ENCODE assay signal across 29 mouse cellular contexts in genomic region chr19:56600797-56601196, GRCm38 (mm10). TPM values are rescaled to one million over a fixed set of nuclear protein-coding genes. Genes with fewer than 3 reads are reported as not detected.
DNase-seq lines count a peak whose midpoint lies in the region; ATAC-seq lines count a peak whose summit lies in the region.
"Had no signal": no experiment of that assay in that cellular context is flagged by ENCODE, and none has a peak within 500 bp of the region (broad histone marks: within the 10 kb centered on the region; RNA-seq: fewer than 3 reads in every experiment).

No protein-coding gene starts in this region.

- DNase-seq in lung, postnatal 25 days (ENCODE audit: low spot score), result no peak
- DNase-seq: adrenal gland, postnatal 10 days; cerebellum, adult 11 months; cerebellum, adult 9-10 months; cerebellum, postnatal 36 days; gastrocnemius, postnatal 10 days; kidney, adult 18-20 months; lung, adult 2 months; right cerebral cortex, adult 18-20 months; spleen, adult 18-20 months; thymus, adult 18-20 months; thymus, postnatal 25 days had no signal

- peak overlapping the region; percentile 68 for H3K27ac ChIP-seq in heart, embryonic 15.5 days
- H3K27ac ChIP-seq in heart, embryonic 11.5 days (ENCODE audit: low read depth, low read length), result no peak overlapping the region
- H3K27ac ChIP-seq in kidney, embryonic 16.5 days (ENCODE audit: low read length), result peak overlapping the region; percentile 86
- no peak overlapping the region for H3K27ac ChIP-seq in kidney, embryonic 14.5 days (ENCODE audit: low read depth, low read length)
- H3K27ac ChIP-seq in lung, embryonic 16.5 days (ENCODE audit: low read length), result peak overlapping the region; percentile 60
- H3K27ac ChIP-seq in neural tube, embryonic 15.5 days (replicated peaks), result no peak overlapping the region; the same call in 1 of the 2 replicates
- H3K27ac ChIP-seq: forebrain, embryonic 13.5 days; hindbrain, embryonic 15.5 days; layer of hippocampus, adult 2 months; left cerebral cortex, adult 2 months; limb, embryonic 13.5 days; midbrain, embryonic 10.5 days; midbrain, embryonic 15.5 days; stomach, postnatal 0 days had no signal

- H3K27me3 ChIP-seq in heart, embryonic 15.5 days, result no peaks in the 10 kb centered on the region
- no peaks in the 10 kb centered on the region for H3K27me3 ChIP-seq in heart, embryonic 11.5 days (ENCODE audit: control insufficient read depth, insufficient read depth, low read length)
- no peaks in the 10 kb centered on the region for H3K27me3 ChIP-seq in kidney, embryonic 16.5 days (ENCODE audit: insufficient read depth, low read length)
- no peaks in the 10 kb centered on the region for H3K27me3 ChIP-seq in kidney, embryonic 14.5 days (ENCODE audit: control insufficient read depth, insufficient read depth, low read length)
- no peaks in the 10 kb centered on the region for H3K27me3 ChIP-seq in lung, embryonic 16.5 days (ENCODE audit: control insufficient read depth, insufficient read depth, low read depth, low read length)
- no peaks in the 10 kb centered on the region for H3K27me3 ChIP-seq in neural tube, embryonic 15.5 days (replicated peaks)
- H3K27me3 ChIP-seq: forebrain, embryonic 13.5 days; heart, embryonic 12.5 days; hindbrain, embryonic 15.5 days; limb, embryonic 13.5 days; liver, embryonic 12.5 days; midbrain, embryonic 15.5 days; Patski had no signal

- H3K4me1 ChIP-seq in heart, embryonic 15.5 days (replicated peaks), result peaks cover 42% of the 10 kb centered on the region
- H3K4me1 ChIP-seq in heart, embryonic 11.5 days (ENCODE audit: control insufficient read depth, insufficient read depth, low read length), result peaks cover 11% of the 10 kb centered on the region; the same call in 1 of the 2 replicates
- H3K4me1 ChIP-seq in kidney, embryonic 16.5 days (ENCODE audit: insufficient read depth, low read length), result peaks cover 38% of the 10 kb centered on the region
- peaks cover 27% of the 10 kb centered on the region for H3K4me1 ChIP-seq in kidney, embryonic 14.5 days (ENCODE audit: control insufficient read depth, insufficient read depth, low read length)
- peaks cover 30% of the 10 kb centered on the region for H3K4me1 ChIP-seq in lung, embryonic 16.5 days (replicated peaks; ENCODE audit: control insufficient read depth, insufficient read depth, low read length)
- peaks cover 18% of the 10 kb centered on the region for H3K4me1 ChIP-seq in neural tube, embryonic 15.5 days
- H3K4me1 ChIP-seq: forebrain, embryonic 13.5 days; midbrain, embryonic 10.5 days; midbrain, embryonic 15.5 days had no signal

- H3K36me3 ChIP-seq in heart, embryonic 15.5 days, result peaks cover 23% of the 10 kb centered on the region
- peaks cover 6% of the 10 kb centered on the region for H3K36me3 ChIP-seq in heart, embryonic 11.5 days (ENCODE audit: control insufficient read depth, insufficient read depth, low read length)
- peaks cover 18% of the 10 kb centered on the region for H3K36me3 ChIP-seq in kidney, embryonic 16.5 days (ENCODE audit: insufficient read depth, low read length)
- peaks cover 21% of the 10 kb centered on the region for H3K36me3 ChIP-seq in kidney, embryonic 14.5 days (ENCODE audit: control insufficient read depth, insufficient read depth, low read length)
- H3K36me3 ChIP-seq in lung, embryonic 16.5 days (ENCODE audit: control insufficient read depth, insufficient read depth, low read length), result peaks cover 14% of the 10 kb centered on the region
- H3K36me3 ChIP-seq in neural tube, embryonic 15.5 days, result peaks cover 14% of the 10 kb centered on the region

- H3K4me3 ChIP-seq in heart, embryonic 15.5 days, result no peak overlapping the region
- no peak overlapping the region for H3K4me3 ChIP-seq in heart, embryonic 11.5 days (ENCODE audit: low read depth, low read length)
- H3K4me3 ChIP-seq in kidney, embryonic 16.5 days (ENCODE audit: low read length), result no peak overlapping the region
- H3K4me3 ChIP-seq in kidney, embryonic 14.5 days (ENCODE audit: low read length), result no peak overlapping the region
- H3K4me3 ChIP-seq in lung, embryonic 16.5 days (ENCODE audit: low read length), result no peak overlapping the region
- no peak overlapping the region for H3K4me3 ChIP-seq in neural tube, embryonic 15.5 days (replicated peaks)
- H3K4me3 ChIP-seq: forebrain, embryonic 13.5 days; heart, embryonic 12.5 days; hindbrain, embryonic 15.5 days; layer of hippocampus, adult 2 months; left cerebral cortex, adult 2 months; limb, embryonic 13.5 days; liver, embryonic 12.5 days; midbrain, embryonic 10.5 days; midbrain, embryonic 15.5 days had no signal

- no peaks in the 10 kb centered on the region for H3K9me3 ChIP-seq in heart, embryonic 15.5 days (replicated peaks)
- no peaks in the 10 kb centered on the region for H3K9me3 ChIP-seq in heart, embryonic 11.5 days (replicated peaks; ENCODE audit: control insufficient read depth, low read length)
- 0 out of 2 replicates have a peak, but pooled peaks cover 5% of the 10 kb centered on the region for H3K9me3 ChIP-seq in kidney, embryonic 16.5 days (ENCODE audit: low read length)
- H3K9me3 ChIP-seq in kidney, embryonic 14.5 days (ENCODE audit: control insufficient read depth, low read length), result no peaks in the 10 kb centered on the region; the same call in 1 of the 2 replicates
- H3K9me3 ChIP-seq in lung, embryonic 16.5 days (ENCODE audit: control insufficient read depth, low read length), result no peaks in the 10 kb centered on the region
- no peaks in the 10 kb centered on the region for H3K9me3 ChIP-seq in neural tube, embryonic 15.5 days (replicated peaks)
- H3K9me3 ChIP-seq: forebrain, embryonic 13.5 days; heart, embryonic 12.5 days; hindbrain, embryonic 15.5 days; liver, embryonic 12.5 days; midbrain, embryonic 10.5 days; midbrain, embryonic 15.5 days had no signal

- no peak overlapping the region for H3K4me2 ChIP-seq in heart, embryonic 15.5 days
- H3K4me2 ChIP-seq in heart, embryonic 11.5 days, result no peak overlapping the region
- H3K4me2 ChIP-seq in kidney, embryonic 16.5 days (replicated peaks; ENCODE audit: low read depth, low read length), result no peak overlapping the region
- H3K4me2 ChIP-seq in kidney, embryonic 14.5 days (replicated peaks; ENCODE audit: low read depth, low read length), result no peak overlapping the region
- no peak overlapping the region for H3K4me2 ChIP-seq in lung, embryonic 16.5 days (ENCODE audit: low read depth, low read length)
- H3K4me2 ChIP-seq in neural tube, embryonic 15.5 days, result no peak overlapping the region
- H3K4me2 ChIP-seq: forebrain, embryonic 13.5 days; heart, embryonic 12.5 days; hindbrain, embryonic 15.5 days; limb, embryonic 13.5 days; liver, embryonic 12.5 days; midbrain, embryonic 15.5 days had no signal

- WGBS in heart, embryonic 15.5 days, result 61% methylated on average over 7 of the region's 7 CpGs
- WGBS in heart, embryonic 11.5 days (ENCODE audit: insufficient replicate concordance), result 78% methylated on average over 7 of the region's 7 CpGs
- WGBS in kidney, embryonic 16.5 days, result 56% methylated on average over 7 of the region's 7 CpGs
- WGBS in kidney, embryonic 14.5 days, result 65% methylated on average over 7 of the region's 7 CpGs
- WGBS in lung, embryonic 16.5 days, result 49% methylated on average over 7 of the region's 7 CpGs
- WGBS in neural tube, embryonic 15.5 days, result 86% methylated on average over 7 of the region's 7 CpGs

- no peak for ATAC-seq in heart, embryonic 15.5 days (replicated peaks; ENCODE audit: insufficient number of reproducible peaks, insufficient read depth, low FRiP score, low read depth)
- ATAC-seq in heart, embryonic 11.5 days (replicated peaks; ENCODE audit: insufficient number of reproducible peaks, low FRiP score, low TSS enrichment), result no peak
- no peak for ATAC-seq in kidney, embryonic 16.5 days (ENCODE audit: low FRiP score, low TSS enrichment)
- ATAC-seq in kidney, embryonic 14.5 days (ENCODE audit: low FRiP score, low TSS enrichment), result no peak
- peak; percentile 63 for ATAC-seq in lung, embryonic 16.5 days (ENCODE audit: low read depth)
- no peak for ATAC-seq in neural tube, embryonic 15.5 days (ENCODE audit: low FRiP score)
- ATAC-seq: forebrain, embryonic 13.5 days; liver, embryonic 12.5 days; midbrain, embryonic 15.5 days had no signal

- H3K9ac ChIP-seq in heart, embryonic 15.5 days, result no peak overlapping the region
- no peak overlapping the region for H3K9ac ChIP-seq in heart, embryonic 11.5 days (ENCODE audit: low read depth, low read length)
- H3K9ac ChIP-seq in kidney, embryonic 16.5 days (replicated peaks; ENCODE audit: low read length), result no peak overlapping the region; the same call in 1 of the 2 replicates
- no peak overlapping the region for H3K9ac ChIP-seq in kidney, embryonic 14.5 days (ENCODE audit: low read depth, low read length)
- no peak overlapping the region for H3K9ac ChIP-seq in lung, embryonic 16.5 days (ENCODE audit: low read length)
- H3K9ac ChIP-seq in neural tube, embryonic 15.5 days (replicated peaks), result no peak overlapping the region
- H3K9ac ChIP-seq: forebrain, embryonic 13.5 days; heart, embryonic 12.5 days; hindbrain, embryonic 15.5 days; limb, embryonic 13.5 days; liver, embryonic 12.5 days; midbrain, embryonic 15.5 days had no signal

RNA-seq across cellular contexts. Expression of gene Nhlrc2, which starts 52.7 kb away (rescaled TPM):
- 14.4 and 14.9 TPM in 2 replicates for polyA plus RNA-seq in heart, embryonic 15.5 days (2015; fragmentation: Nextera tagmentation; extraction: Ambion mirVana)
- polyA plus RNA-seq in heart, embryonic 11.5 days (2014; fragmentation: Nextera tagmentation; extraction: Ambion mirVana), result 13.1 and 14.3 TPM in 2 replicates
- 16.0 and 16.1 TPM in 2 replicates for polyA plus RNA-seq in kidney, embryonic 16.5 days (2015; fragmentation: Nextera tagmentation; extraction: Ambion mirVana)
- polyA plus RNA-seq in kidney, embryonic 14.5 days (2014; fragmentation: Nextera tagmentation; extraction: Ambion mirVana), result 11.8 and 17.8 TPM in 2 replicates
- 18.4 and 19.8 TPM in 2 replicates for polyA plus RNA-seq in lung, embryonic 16.5 days (2015; fragmentation: Nextera tagmentation; extraction: Ambion mirVana)
- polyA plus RNA-seq in neural tube, embryonic 15.5 days (2015; fragmentation: Nextera tagmentation; extraction: Ambion mirVana), result 6.5 and 8.6 TPM in 2 replicates

RNA-seq across cellular contexts. Expression of gene Dclre1a, which starts 52.8 kb away (rescaled TPM):
- 13.9 and 14.3 TPM in 2 replicates for polyA plus RNA-seq in heart, embryonic 15.5 days (2015; fragmentation: Nextera tagmentation; extraction: Ambion mirVana)
- 13.6 and 14.6 TPM in 2 replicates for polyA plus RNA-seq in heart, embryonic 11.5 days (2014; fragmentation: Nextera tagmentation; extraction: Ambion mirVana)
- polyA plus RNA-seq in kidney, embryonic 16.5 days (2015; fragmentation: Nextera tagmentation; extraction: Ambion mirVana), result 14.8 and 18.6 TPM in 2 replicates
- polyA plus RNA-seq in kidney, embryonic 14.5 days (2014; fragmentation: Nextera tagmentation; extraction: Ambion mirVana), result 13.0 and 19.8 TPM in 2 replicates
- 17.7 and 22.3 TPM in 2 replicates for polyA plus RNA-seq in lung, embryonic 16.5 days (2015; fragmentation: Nextera tagmentation; extraction: Ambion mirVana)
- polyA plus RNA-seq in neural tube, embryonic 15.5 days (2015; fragmentation: Nextera tagmentation; extraction: Ambion mirVana), result 10.9 and 13.2 TPM in 2 replicates

Comparison
In these comparisons a context has a peak if more than half of its experiments do, and no peak if none do; other contexts are left out.
1. H3K27ac ChIP-seq: peak in heart, embryonic 15.5 days (single experiment), kidney, embryonic 16.5 days (single experiment) and lung, embryonic 16.5 days (single experiment); none in heart, embryonic 11.5 days (single experiment), kidney, embryonic 14.5 days (single experiment) and neural tube, embryonic 15.5 days (single experiment).